In the genomic region with DNA sequence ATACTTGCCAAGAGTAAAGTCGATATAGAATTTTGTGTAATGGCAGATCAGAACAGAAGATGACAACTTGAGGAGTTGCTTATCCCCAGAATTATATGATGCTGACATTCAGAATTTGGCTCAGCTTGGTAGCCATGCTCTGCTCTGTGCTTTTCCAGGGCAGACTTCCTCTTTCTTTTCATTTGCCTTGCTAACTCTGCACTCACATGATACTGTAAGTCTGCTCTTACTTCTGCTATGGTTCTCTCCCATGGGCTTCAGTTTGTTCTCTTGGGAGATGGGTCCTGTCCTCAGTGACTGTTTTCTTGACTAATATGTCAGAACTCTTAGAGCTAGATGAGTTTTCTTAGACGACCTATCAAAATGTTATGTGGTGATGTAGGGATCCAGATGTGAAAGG, we compare ENCODE assay signal across 23 mouse cellular contexts.
DNase-seq lines count a peak whose midpoint lies in the region; ATAC-seq and TF ChIP-seq lines count a peak whose summit lies in the region.
"Had no signal": no experiment of that assay in that cellular context is flagged by ENCODE, and none has a peak within 500 bp of the region (broad histone marks: within the 10 kb centered on the region; RNA-seq: fewer than 3 reads in every experiment).

No protein-coding gene starts in this region.

- no peaks in the 10 kb centered on the region for H3K9me3 ChIP-seq in G1E (replicated peaks)
- no peaks in the 10 kb centered on the region for H3K9me3 ChIP-seq in intestine, embryonic 15.5 days
- no peaks in the 10 kb centered on the region for H3K9me3 ChIP-seq in forebrain, embryonic 14.5 days (replicated peaks; ENCODE audit: control insufficient read depth, low read length)
- H3K9me3 ChIP-seq: forebrain, embryonic 13.5 days; megakaryocyte, embryonic 14.5 days; midbrain, embryonic 13.5 days; neural tube, embryonic 12.5 days had no signal

- no peak overlapping the region for H3K4me2 ChIP-seq in intestine, embryonic 15.5 days (replicated peaks)
- H3K4me2 ChIP-seq in forebrain, embryonic 14.5 days (ENCODE audit: low read length), result no peak overlapping the region
- H3K4me2 ChIP-seq: forebrain, embryonic 13.5 days; midbrain, embryonic 13.5 days; neural tube, embryonic 12.5 days had no signal

- H3K4me1 ChIP-seq in spleen, adult 2 months (ENCODE audit: control insufficient read depth, insufficient read depth, insufficient read length), result no peaks in the 10 kb centered on the region; the same call in 1 of the 2 replicates
- no peaks in the 10 kb centered on the region for H3K4me1 ChIP-seq in G1E (ENCODE audit: insufficient read depth, low read depth, low read length)
- no peaks in the 10 kb centered on the region for H3K4me1 ChIP-seq in intestine, embryonic 15.5 days (replicated peaks)
- H3K4me1 ChIP-seq in forebrain, embryonic 14.5 days (ENCODE audit: control insufficient read depth, insufficient read depth, low read length), result no peaks in the 10 kb centered on the region
- H3K4me1 ChIP-seq: forebrain, embryonic 13.5 days; midbrain, embryonic 13.5 days; neural tube, embryonic 12.5 days had no signal

- DNase-seq in spleen, adult 2 months (ENCODE audit: low read depth in 1 of 2, low spot score in 2 of 2), result peak; percentile 26 to 65
- DNase-seq in spleen, adult 12 weeks (ENCODE audit: low spot score), result no peak
- DNase-seq in G1E (ENCODE audit: low spot score), result no peak
- DNase-seq in skeletal muscle tissue, adult 2 months (ENCODE audit: low read depth, low spot score), result peak; percentile 4
- no peak for DNase-seq in forebrain, embryonic 14.5 days (ENCODE audit: low spot score)
- no peak for DNase-seq in gastrocnemius, postnatal 25 days
- DNase-seq: adrenal gland, adult 2 months; cerebellum, adult 18-20 months; cerebellum, postnatal 36 days; gastrocnemius, postnatal 14 days; heart, postnatal 4 days; kidney, postnatal 36 days; retina, postnatal 1 day; thymus, postnatal 14 days had no signal

- H3K9ac ChIP-seq in intestine, embryonic 15.5 days, result no peak overlapping the region
- no peak overlapping the region for H3K9ac ChIP-seq in forebrain, embryonic 14.5 days (ENCODE audit: low read length)
- H3K9ac ChIP-seq: forebrain, embryonic 13.5 days; liver, embryonic 14.5 days; midbrain, embryonic 13.5 days; neural tube, embryonic 12.5 days had no signal

- no peak overlapping the region; the same call in 1 of the 2 replicates for H3K27ac ChIP-seq in spleen, adult 2 months (ENCODE audit: insufficient read depth, low read length)
- H3K27ac ChIP-seq in intestine, embryonic 15.5 days, result no peak overlapping the region
- H3K27ac ChIP-seq in forebrain, embryonic 14.5 days (ENCODE audit: low read depth, low read length), result no peak overlapping the region
- H3K27ac ChIP-seq: forebrain, embryonic 13.5 days; liver, embryonic 14.5 days; midbrain, embryonic 13.5 days; neural tube, embryonic 12.5 days had no signal

- 57% methylated on average over 2 of the region's 2 CpGs for WGBS in spleen, adult 2 months
- WGBS in intestine, embryonic 15.5 days, result 74% methylated on average over 2 of the region's 2 CpGs
- 82% methylated on average over 2 of the region's 2 CpGs for WGBS in forebrain, embryonic 14.5 days

- peak; percentile 28 for ATAC-seq in G1E (ENCODE audit: extremely low read depth, insufficient number of reproducible peaks, low FRiP score, poor library complexity, severe bottlenecking)
- ATAC-seq in hematopoietic stem cell, adult 5-6 weeks (replicated peaks in 1 of 2; ENCODE audit: insufficient read depth in 1 of 2, low FRiP score in 2 of 2, low TSS enrichment in 1 of 2, low read depth in 1 of 2, poor library complexity in 2 of 2, severe bottlenecking in 2 of 2), result peak; percentile 66 to 85; a peak in 3 of 4 replicates
- ATAC-seq in intestine, embryonic 15.5 days, result no peak
- ATAC-seq in forebrain, embryonic 14.5 days, result no peak
- ATAC-seq: forebrain, embryonic 13.5 days; hindbrain, embryonic 16.5 days; intestine, embryonic 16.5 days; midbrain, embryonic 13.5 days had no signal

- no peaks in the 10 kb centered on the region for H3K36me3 ChIP-seq in spleen, adult 2 months (ENCODE audit: control insufficient read depth, insufficient read depth, low read length)
- peaks cover 2% of the 10 kb centered on the region for H3K36me3 ChIP-seq in G1E (replicated peaks)
- no peaks in the 10 kb centered on the region for H3K36me3 ChIP-seq in intestine, embryonic 15.5 days
- H3K36me3 ChIP-seq in forebrain, embryonic 14.5 days (ENCODE audit: control insufficient read depth, insufficient read depth, low read length), result no peaks in the 10 kb centered on the region
- H3K36me3 ChIP-seq: midbrain, embryonic 13.5 days; neural tube, embryonic 12.5 days had no signal

- no peak for TF ChIP-seq CTCF in spleen, adult 2 months (IDR thresholded peaks at IDR 0.05; ENCODE audit: extremely low read depth, insufficient read depth, insufficient read length, insufficient replicate concordance)
- no peak for TF ChIP-seq CTCF in G1E (IDR thresholded peaks at IDR 0.05; ENCODE audit: low read depth, low read length)

- TF ChIP-seq POLR2A in spleen, adult 2 months (IDR thresholded peaks at IDR 0.05; ENCODE audit: low read depth, low read length), result no peak

- no peaks in the 10 kb centered on the region for H3K27me3 ChIP-seq in spleen, adult 2 months (ENCODE audit: control insufficient read depth, insufficient read depth, low read length)
- no peaks in the 10 kb centered on the region for H3K27me3 ChIP-seq in G1E (ENCODE audit: insufficient read depth, low read length)
- no peaks in the 10 kb centered on the region for H3K27me3 ChIP-seq in intestine, embryonic 15.5 days (replicated peaks)
- H3K27me3 ChIP-seq in forebrain, embryonic 14.5 days (replicated peaks; ENCODE audit: control insufficient read depth, insufficient read depth, low read length), result no peaks in the 10 kb centered on the region
- H3K27me3 ChIP-seq: forebrain, embryonic 13.5 days; megakaryocyte, embryonic 14.5 days; midbrain, embryonic 13.5 days; neural tube, embryonic 12.5 days had no signal

- H3K4me3 ChIP-seq in spleen, adult 2 months (ENCODE audit: extremely low read depth, insufficient read depth, insufficient read length), result no peak overlapping the region
- H3K4me3 ChIP-seq in G1E (ENCODE audit: low read depth, low read length), result no peak overlapping the region
- H3K4me3 ChIP-seq in intestine, embryonic 15.5 days (replicated peaks), result no peak overlapping the region
- no peak overlapping the region for H3K4me3 ChIP-seq in forebrain, embryonic 14.5 days (ENCODE audit: low read depth, low read length)
- H3K4me3 ChIP-seq: forebrain, embryonic 13.5 days; megakaryocyte, embryonic 14.5 days; midbrain, embryonic 13.5 days; neural tube, embryonic 12.5 days had no signal

Comparison
In these comparisons a context has a peak if more than half of its experiments do, and no peak if none do; other contexts are left out.
1. DNase-seq: peak in spleen, adult 2 months (2 of 2) and skeletal muscle tissue, adult 2 months (single experiment); none in spleen, adult 12 weeks (single experiment), G1E (single experiment), forebrain, embryonic 14.5 days (single experiment) and gastrocnemius, postnatal 25 days (single experiment).
2. ATAC-seq: peak in G1E (single experiment) and hematopoietic stem cell, adult 5-6 weeks (2 of 2); none in intestine, embryonic 15.5 days (single experiment) and forebrain, embryonic 14.5 days (single experiment).